8 mouse cellular contexts compared by ENCODE assay signal in genomic region chr17:28080045-28080816, GRCm38 (mm10). TPM values are rescaled to one million over a fixed set of nuclear protein-coding genes. Genes with fewer than 3 reads are reported as not detected.
A peak's percentile ranks its signal among the peaks of the same experiment; 100 is the strongest.
DNase-seq lines count a peak whose midpoint lies in the region; ATAC-seq and TF ChIP-seq lines count a peak whose summit lies in the region.

Gene Tcp11 (minus strand): TSS chr17:28080639.

- H3K9me3 ChIP-seq in erythroblast, embryonic 14.5 days (ENCODE audit: control insufficient read depth, low read length), result peaks cover 4% of the 10 kb centered on the region; the same call in 1 of the 2 replicates
- H3K9me3 ChIP-seq in midbrain, postnatal 0 days (ENCODE audit: low read length), result no peaks in the 10 kb centered on the region

- no peaks in the 10 kb centered on the region for H3K36me3 ChIP-seq in erythroblast, embryonic 14.5 days (ENCODE audit: control insufficient read depth)
- H3K36me3 ChIP-seq in liver, adult 2 months (ENCODE audit: control insufficient read depth, insufficient read depth, low read length), result no peaks in the 10 kb centered on the region
- H3K36me3 ChIP-seq in midbrain, postnatal 0 days (ENCODE audit: insufficient read depth, low read length), result no peaks in the 10 kb centered on the region
- no peaks in the 10 kb centered on the region for H3K36me3 ChIP-seq in thymus, adult 2 months (ENCODE audit: control insufficient read depth, insufficient read depth, low read length)

- peaks cover 28% of the 10 kb centered on the region for H3K27me3 ChIP-seq in erythroblast, embryonic 14.5 days (ENCODE audit: control insufficient read depth)
- peaks cover 12% of the 10 kb centered on the region for H3K27me3 ChIP-seq in liver, adult 2 months (ENCODE audit: control insufficient read depth, insufficient read depth, low read length)
- H3K27me3 ChIP-seq in midbrain, postnatal 0 days (ENCODE audit: insufficient read depth, low read length), result no peaks in the 10 kb centered on the region
- H3K27me3 ChIP-seq in thymus, adult 2 months (ENCODE audit: control insufficient read depth, insufficient read depth, low read length), result no peaks in the 10 kb centered on the region

- no peak; the same call in 1 of the 2 replicates for ATAC-seq in erythroblast, adult 5-6 weeks (replicated peaks; ENCODE audit: low FRiP score, poor library complexity, severe bottlenecking)
- peak; percentile 48 for ATAC-seq in CD4-positive, CD25-positive, alpha-beta regulatory T cell, adult 4 months
- peak; percentile 78 to 81 for ATAC-seq in hematopoietic stem cell, adult 5-6 weeks (replicated peaks in 1 of 2; ENCODE audit: insufficient read depth in 1 of 2, low FRiP score in 2 of 2, low TSS enrichment in 1 of 2, low read depth in 1 of 2, poor library complexity in 2 of 2, severe bottlenecking in 2 of 2)
- ATAC-seq in midbrain, postnatal 0 days (ENCODE audit: low FRiP score), result peak; percentile 88

- H3K4me3 ChIP-seq in erythroblast, embryonic 14.5 days (replicated peaks), result peak within 1 kb of the TSS; percentile 55
- H3K4me3 ChIP-seq in liver, adult 2 months (ENCODE audit: insufficient read depth, low read depth, low read length), result peak within 1 kb of the TSS; percentile 57; the same call in 1 of the 2 replicates
- H3K4me3 ChIP-seq in midbrain, postnatal 0 days (ENCODE audit: low read depth, low read length), result peak within 1 kb of the TSS; percentile 62
- peak within 1 kb of the TSS; percentile 61 for H3K4me3 ChIP-seq in thymus, adult 2 months (ENCODE audit: control insufficient read depth, insufficient read depth, low read length)

- H3K27ac ChIP-seq in liver, adult 2 months (replicated peaks; ENCODE audit: insufficient read depth, low read depth, low read length), result no peak within 1 kb of the TSS
- no peak within 1 kb of the TSS for H3K27ac ChIP-seq in midbrain, postnatal 0 days (ENCODE audit: low read depth, low read length)
- no peak within 1 kb of the TSS for H3K27ac ChIP-seq in thymus, adult 2 months (ENCODE audit: control insufficient read depth, insufficient read depth, low read length)

- H3K4me1 ChIP-seq in erythroblast, embryonic 14.5 days (ENCODE audit: control insufficient read depth), result peaks cover 13% of the 10 kb centered on the region
- peaks cover 7% of the 10 kb centered on the region; the same call in 1 of the 2 replicates for H3K4me1 ChIP-seq in liver, adult 2 months (ENCODE audit: control insufficient read depth, insufficient read depth, low read length)
- no peaks in the 10 kb centered on the region for H3K4me1 ChIP-seq in midbrain, postnatal 0 days (ENCODE audit: insufficient read depth, low read length)
- peaks cover 6% of the 10 kb centered on the region for H3K4me1 ChIP-seq in thymus, adult 2 months (replicated peaks; ENCODE audit: control insufficient read depth, insufficient read depth, low read length)

- H3K9ac ChIP-seq in liver, adult 2 months (ENCODE audit: low read depth, low read length), result peak within 1 kb of the TSS; percentile 55
- peak within 1 kb of the TSS; percentile 70 for H3K9ac ChIP-seq in midbrain, postnatal 0 days (replicated peaks; ENCODE audit: low read length, poor library complexity, severe bottlenecking)

- TF ChIP-seq POLR2A in liver, adult 2 months (IDR thresholded peaks at IDR 0.05; ENCODE audit: extremely low read depth, insufficient read depth, low read length), result no peak
- TF ChIP-seq POLR2A in thymus, adult 2 months (IDR thresholded peaks at IDR 0.05; ENCODE audit: control insufficient read depth, extremely low read depth, insufficient read depth, low read length, poor library complexity), result peak; percentile 56; the same call in 1 of the 2 replicates

- TF ChIP-seq CTCF in liver, adult 2 months (IDR thresholded peaks at IDR 0.05; ENCODE audit: low read depth, low read length), result no peak
- TF ChIP-seq CTCF in midbrain, postnatal 0 days (IDR thresholded peaks at IDR 0.05), result peak; percentile 4; the same call in 1 of the 2 replicates
- no peak for TF ChIP-seq CTCF in thymus, adult 2 months (IDR thresholded peaks at IDR 0.05; ENCODE audit: borderline replicate concordance, control insufficient read depth, extremely low read depth, insufficient read depth, low read length, poor library complexity)

- peak; percentile 82 for DNase-seq in embryo, embryonic 10.5 days (ENCODE audit: low spot score)
- no peak for DNase-seq in liver, adult 2 months (ENCODE audit: extremely low read depth, low read depth, low spot score)
- DNase-seq in midbrain, postnatal 0 days (ENCODE audit: low spot score), result peak; percentile 91
- peak; percentile 84 for DNase-seq in thymus, adult 2 months

- peak within 1 kb of the TSS; percentile 98 for H3K4me2 ChIP-seq in midbrain, postnatal 0 days (ENCODE audit: low read depth, low read length, poor library complexity, severe bottlenecking)

- H3K79me2 ChIP-seq in liver, adult 2 months (ENCODE audit: control insufficient read depth, insufficient read depth, low read length), result no peaks in the 10 kb centered on the region

- 5% methylated on average over 56 of the region's 57 CpGs for WGBS in liver, adult 2 months
- under 1% methylated on average over 53 of the region's 57 CpGs for WGBS in midbrain, postnatal 0 days
- WGBS in thymus, adult 2 months, result 2% methylated on average over 57 of the region's 57 CpGs

RNA-seq across cellular contexts. Expression of gene Tcp11, which starts in this region (rescaled TPM):
- polyA plus RNA-seq in erythroblast, embryonic 14.5 days (2012), result not detected in 2 replicates
- not detected in 2 replicates for total RNA-seq in erythroblast, adult 5-6 weeks (2015; ENCODE audit: low replicate concordance)
- total RNA-seq in erythroblast, adult 5-6 weeks (2017; ENCODE audit: low replicate concordance), result not detected in 2 replicates
- polyA plus RNA-seq in CD4-positive, CD25-positive, alpha-beta regulatory T cell, adult 4 months (2017; shearing (Covaris generic)), result 1 to 10 TPM; 3.1 to 3.8 TPM
- total RNA-seq in hematopoietic stem cell, adult 5-6 weeks (2017), result 2.3 and 3.6 TPM in 2 replicates
- not detected in 2 replicates for total RNA-seq in liver, adult 2 months (2014; rRNA removed)
- not detected in 2 replicates for polyA plus RNA-seq in liver, adult 2 months (2012; rRNA removed)
- total RNA-seq in midbrain, postnatal 0 days (2014; rRNA removed), result 4.1 and 8.2 TPM in 2 replicates
- polyA plus RNA-seq in midbrain, postnatal 0 days (2015; fragmentation: Nextera tagmentation; extraction: Ambion mirVana), result 2.3 and 2.5 TPM in 2 replicates
- 3.3 and 5.0 TPM in 2 replicates for polyA plus RNA-seq in thymus, adult 2 months (2012; rRNA removed)
